Mouse (Mus musculus): ENCODE data around the gene 5830473C10Rik. TPM values are rescaled to one million over a fixed set of nuclear protein-coding genes. Genes with fewer than 3 reads are reported as not detected.

The 5830473C10Rik gene
- total RNA-seq (2021), result under 1 TPM in 1 of 2 experiments, not detected in 1; 0.16 TPM
- long read RNA-seq, experiment 1, partial matches to known transcripts, result 1 of 1 reads
- long read RNA-seq, experiment 1, other reads (novel, unspliced or antisense), result 0 of 1 reads
- long read RNA-seq, experiment 2, result 0 reads

GRCm38 (mm10) chr5:90560743-90561142, at the start of gene 5830473C10Rik:
Gene 5830473C10Rik (plus strand): TSS chr5:90561107.
- no peak for DNase-seq (ENCODE audit: low spot score in 2 of 2)

- DNase-seq (ENCODE audit: low spot score in 2 of 2), result no peak
Measured at GRCm38 (mm10) chr5:90512288-90512955, 48.5 kb upstream of the 5830473C10Rik start.

- no peak for DNase-seq (ENCODE audit: low spot score in 2 of 2)
Measured at GRCm38 (mm10) chr5:90515561-90515960, 45.3 kb upstream of the 5830473C10Rik start.

GRCm38 (mm10) chr5:90518356-90519100, 42.4 kb upstream of the 5830473C10Rik start, which contains the start of gene Afm:
Gene Afm (plus strand): TSS chr5:90518932.
- DNase-seq (ENCODE audit: low spot score in 2 of 2), result no peak

GRCm38 (mm10) chr5:90551191-90551590, 9.7 kb upstream of the 5830473C10Rik start:
- DNase-seq (ENCODE audit: low spot score in 2 of 2), result no peak

GRCm38 (mm10) chr5:90556052-90556451, 4.9 kb upstream of the 5830473C10Rik start:
- DNase-seq (ENCODE audit: low spot score in 2 of 2), result no peak

GRCm38 (mm10) chr5:90561721-90562275, 891 bp downstream of the 5830473C10Rik start:
- no peak for DNase-seq (ENCODE audit: low spot score in 2 of 2)

GRCm38 (mm10) chr5:90562880-90563279, 2.0 kb downstream of the 5830473C10Rik start:
- no peak for DNase-seq (ENCODE audit: low spot score in 2 of 2)

- DNase-seq (ENCODE audit: low spot score in 2 of 2), result no peak
Measured at GRCm38 (mm10) chr5:90564161-90564560, 3.3 kb downstream of the 5830473C10Rik start.

GRCm38 (mm10) chr5:90565205-90565604, 4.3 kb downstream of the 5830473C10Rik start:
- no peak for DNase-seq (ENCODE audit: low spot score in 2 of 2)

- DNase-seq (ENCODE audit: low spot score in 2 of 2), result no peak
Measured at GRCm38 (mm10) chr5:90567788-90568187, 6.9 kb downstream of the 5830473C10Rik start.

- DNase-seq (ENCODE audit: low spot score in 2 of 2), result no peak
Measured at GRCm38 (mm10) chr5:90568338-90568737, 7.4 kb downstream of the 5830473C10Rik start.

GRCm38 (mm10) chr5:90571216-90571615, 10.3 kb downstream of the 5830473C10Rik start:
- no peak for DNase-seq (ENCODE audit: low spot score in 2 of 2)

GRCm38 (mm10) chr5:90577751-90578150, 16.8 kb downstream of the 5830473C10Rik start:
- DNase-seq (ENCODE audit: low spot score in 2 of 2), result no peak

- DNase-seq (ENCODE audit: low spot score in 2 of 2), result no peak
Measured at GRCm38 (mm10) chr5:90579556-90579955, 18.6 kb downstream of the 5830473C10Rik start.

- no peak for DNase-seq (ENCODE audit: low spot score in 2 of 2)
Measured at GRCm38 (mm10) chr5:90582179-90582578, 21.3 kb downstream of the 5830473C10Rik start.

- DNase-seq (ENCODE audit: low spot score in 2 of 2), result no peak
Measured at GRCm38 (mm10) chr5:90584799-90585198, 23.9 kb downstream of the 5830473C10Rik start.

- no peak for DNase-seq (ENCODE audit: low spot score in 2 of 2)
Measured at GRCm38 (mm10) chr5:90586511-90586910, 25.6 kb downstream of the 5830473C10Rik start.

- DNase-seq (ENCODE audit: low spot score in 2 of 2), result no peak
Measured at GRCm38 (mm10) chr5:90588104-90588503, 27.2 kb downstream of the 5830473C10Rik start.

GRCm38 (mm10) chr5:90588708-90589595, 28.0 kb downstream of the 5830473C10Rik start:
- peak; percentile 39 to 57 for DNase-seq (ENCODE audit: low spot score in 2 of 2)

GRCm38 (mm10) chr5:90590676-90591075, 29.8 kb downstream of the 5830473C10Rik start:
- no peak for DNase-seq (ENCODE audit: low spot score in 2 of 2)

Measured in gastrocnemius, postnatal 4 days (tissue).